Mouse (Mus musculus): ENCODE measurements around the gene Mtx2. TPM values are rescaled to one million over a fixed set of nuclear protein-coding genes. Genes with fewer than 3 reads are reported as not detected.

Mtx2 gene
- polyA plus RNA-seq, 1 experiment from 2014 or later = 76.7 TPM

DNA sequence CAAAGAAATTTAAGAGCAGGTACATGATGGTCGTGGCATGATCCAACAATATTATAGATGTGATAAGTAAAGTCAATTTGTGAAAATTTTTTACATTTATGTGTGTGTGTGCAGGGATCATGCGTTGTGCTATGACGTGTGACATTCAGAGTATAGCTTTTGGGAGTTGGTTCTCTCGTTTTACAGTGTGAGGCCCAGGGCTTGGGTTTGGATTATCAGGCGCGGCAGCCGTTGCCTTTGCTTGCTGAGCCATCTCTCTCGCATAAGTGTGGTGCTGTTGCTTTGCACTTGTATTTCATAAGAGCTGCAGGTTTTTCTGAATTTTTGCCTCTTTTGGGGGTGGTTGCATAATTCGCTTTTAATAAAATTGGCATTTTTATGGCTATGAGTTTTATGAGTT is 48.4 kb downstream of the Mtx2 start:
- Histone ChIP-seq H3K9ac (ENCODE audit: low read length) (no peak overlapping the region), H3K9me3 (ENCODE audit: control insufficient read depth, low read length) (no peaks in the 10 kb centered on the region), H3K4me2 (replicated peaks; ENCODE audit: low read depth) (no peak overlapping the region), H3K36me3 (ENCODE audit: control insufficient read depth, insufficient read depth, low read length) (no peaks in the 10 kb centered on the region; the same call in 1 of the 2 replicates), H3K4me3 (ENCODE audit: low read depth, low read length) (no peak overlapping the region), H3K27ac (replicated peaks) (no peak overlapping the region), H3K4me1 (replicated peaks; ENCODE audit: control insufficient read depth, insufficient read depth) (no peaks in the 10 kb centered on the region), H3K27me3 (ENCODE audit: control insufficient read depth, insufficient read depth, low read length) (no peaks in the 10 kb centered on the region)
- WGBS = 88% methylated on average over 9 of the region's 9 CpGs
- TF ChIP-seq EP300 (optimal IDR thresholded peaks at IDR 0.05) = no peak
- TF ChIP-seq CTCF (IDR thresholded peaks at IDR 0.05; ENCODE audit: low read depth) = no peak
- no peak for ATAC-seq (ENCODE audit: low FRiP score, low TSS enrichment)
- DNase-seq (ENCODE audit: low spot score) = no peak

DNA sequence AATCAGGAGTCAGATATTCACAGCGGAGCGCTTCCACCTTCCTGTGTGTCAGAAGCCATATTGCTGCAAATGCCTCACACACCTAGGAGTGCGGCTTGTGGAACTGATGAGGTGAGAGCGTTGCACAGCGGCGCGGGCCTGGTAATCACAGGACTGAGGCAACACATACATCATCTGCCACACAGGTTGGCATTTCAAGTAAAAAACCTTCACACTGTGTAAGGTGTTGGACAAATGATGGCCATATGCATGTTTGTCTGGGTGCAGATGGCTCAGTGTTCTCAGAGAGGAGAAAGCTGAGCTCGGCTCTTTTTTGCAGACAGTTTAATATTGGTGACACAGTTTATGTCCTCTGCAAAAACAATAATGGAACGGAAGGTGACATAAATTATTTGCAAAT is 58.8 kb downstream of the Mtx2 start:
- H3K27me3 ChIP-seq (ENCODE audit: control insufficient read depth, insufficient read depth, low read length) = no peaks in the 10 kb centered on the region
- H3K4me2 ChIP-seq (replicated peaks; ENCODE audit: low read depth) = no peak overlapping the region
- no peaks in the 10 kb centered on the region for H3K4me1 ChIP-seq (replicated peaks; ENCODE audit: control insufficient read depth, insufficient read depth)
- no peak overlapping the region for H3K4me3 ChIP-seq (ENCODE audit: low read depth, low read length)
- no peaks in the 10 kb centered on the region for H3K9me3 ChIP-seq (ENCODE audit: control insufficient read depth, low read length)
- DNase-seq (ENCODE audit: low spot score) (no peak), ATAC-seq (ENCODE audit: low FRiP score, low TSS enrichment) (no peak)
- H3K36me3 ChIP-seq (ENCODE audit: control insufficient read depth, insufficient read depth, low read length) = no peaks in the 10 kb centered on the region
- TF ChIP-seq EP300 (optimal IDR thresholded peaks at IDR 0.05) = no peak
- TF ChIP-seq CTCF (IDR thresholded peaks at IDR 0.05; ENCODE audit: low read depth) = no peak
- H3K9ac ChIP-seq (ENCODE audit: low read length) = no peak overlapping the region
- no peak overlapping the region for H3K27ac ChIP-seq (replicated peaks)
- WGBS = 92% methylated on average over 9 of the region's 9 CpGs

DNA sequence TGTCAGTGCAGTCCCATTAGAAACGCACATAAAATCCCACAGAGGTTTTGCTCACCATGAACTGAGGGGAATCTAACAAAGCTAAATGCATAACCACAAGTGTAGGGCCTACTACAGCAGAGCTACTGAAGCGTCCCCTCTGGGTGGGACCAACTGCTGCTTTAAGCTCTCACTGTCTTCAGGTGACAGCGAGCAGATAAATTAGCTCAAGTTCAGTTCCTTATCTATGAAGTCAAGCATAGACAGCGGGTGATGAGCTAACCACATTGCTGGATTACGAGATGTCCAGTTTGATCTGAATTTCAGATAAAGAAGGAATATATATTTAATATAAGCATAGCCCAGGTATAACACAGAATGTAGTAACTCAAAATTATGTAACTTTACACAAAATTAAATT is 66.3 kb downstream of the Mtx2 start:
- Histone ChIP-seq H3K27me3 (ENCODE audit: control insufficient read depth, insufficient read depth, low read length) (no peaks in the 10 kb centered on the region), H3K27ac (replicated peaks) (no peak overlapping the region), H3K36me3 (ENCODE audit: control insufficient read depth, insufficient read depth, low read length) (no peaks in the 10 kb centered on the region), H3K9me3 (ENCODE audit: control insufficient read depth, low read length) (no peaks in the 10 kb centered on the region), H3K4me2 (replicated peaks; ENCODE audit: low read depth) (no peak overlapping the region), H3K9ac (ENCODE audit: low read length) (no peak overlapping the region), H3K4me3 (ENCODE audit: low read depth, low read length) (no peak overlapping the region), H3K4me1 (replicated peaks; ENCODE audit: control insufficient read depth, insufficient read depth) (no peaks in the 10 kb centered on the region)
- 78% methylated on average over 5 of the region's 5 CpGs for WGBS
- TF ChIP-seq CTCF (IDR thresholded peaks at IDR 0.05; ENCODE audit: low read depth) (no peak), EP300 (optimal IDR thresholded peaks at IDR 0.05) (no peak)
- DNase-seq (ENCODE audit: low spot score) = no peak
- ATAC-seq (ENCODE audit: low FRiP score, low TSS enrichment) = no peak

DNA sequence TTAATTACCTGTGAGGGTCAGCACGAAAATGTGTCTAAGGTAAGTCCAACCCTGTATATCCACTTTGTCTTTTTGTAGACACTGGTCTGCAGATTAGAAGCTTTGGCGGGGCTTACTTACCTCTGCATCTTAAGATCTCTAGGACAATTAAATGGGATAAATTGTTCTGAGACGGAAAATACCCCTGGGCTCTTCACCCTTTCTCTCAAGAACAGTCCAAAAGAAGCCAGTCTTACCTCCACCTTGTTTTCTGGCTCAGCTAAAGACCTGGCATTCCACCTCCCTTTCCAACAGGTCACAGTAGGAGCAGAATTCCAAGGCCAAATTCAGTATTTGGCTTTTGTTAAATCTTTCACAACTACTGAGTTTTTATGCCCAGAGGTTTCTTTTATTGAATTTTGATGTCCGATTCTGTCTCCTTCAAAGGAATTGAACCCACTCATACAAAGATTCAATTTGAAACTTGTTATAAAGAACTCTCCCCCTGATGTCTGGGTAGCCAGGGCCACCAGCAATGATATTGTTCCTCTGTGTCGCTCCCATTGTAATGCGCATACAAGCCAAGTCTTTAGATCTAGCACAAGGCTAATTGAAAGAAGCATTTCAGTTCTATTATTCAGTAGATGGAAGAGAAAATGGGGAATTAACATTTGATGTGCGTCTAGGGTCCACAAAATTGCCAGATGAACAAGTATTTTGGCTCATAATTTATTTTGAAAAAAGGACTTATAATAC is 67.4 kb downstream of the Mtx2 start:
- ATAC-seq (ENCODE audit: low FRiP score, low TSS enrichment) = no peak
- Histone ChIP-seq H3K9ac (ENCODE audit: low read length) (no peak overlapping the region), H3K4me1 (replicated peaks; ENCODE audit: control insufficient read depth, insufficient read depth) (no peaks in the 10 kb centered on the region), H3K4me3 (ENCODE audit: low read depth, low read length) (no peak overlapping the region), H3K27me3 (ENCODE audit: control insufficient read depth, insufficient read depth, low read length) (no peaks in the 10 kb centered on the region), H3K4me2 (replicated peaks; ENCODE audit: low read depth) (no peak overlapping the region), H3K27ac (replicated peaks) (no peak overlapping the region), H3K36me3 (ENCODE audit: control insufficient read depth, insufficient read depth, low read length) (no peaks in the 10 kb centered on the region), H3K9me3 (ENCODE audit: control insufficient read depth, low read length) (no peaks in the 10 kb centered on the region)
- TF ChIP-seq CTCF (IDR thresholded peaks at IDR 0.05; ENCODE audit: low read depth) (no peak), EP300 (optimal IDR thresholded peaks at IDR 0.05) (no peak)
- DNase-seq (ENCODE audit: low spot score) = no peak
- 89% methylated on average over 7 of the region's 7 CpGs for WGBS

DNA sequence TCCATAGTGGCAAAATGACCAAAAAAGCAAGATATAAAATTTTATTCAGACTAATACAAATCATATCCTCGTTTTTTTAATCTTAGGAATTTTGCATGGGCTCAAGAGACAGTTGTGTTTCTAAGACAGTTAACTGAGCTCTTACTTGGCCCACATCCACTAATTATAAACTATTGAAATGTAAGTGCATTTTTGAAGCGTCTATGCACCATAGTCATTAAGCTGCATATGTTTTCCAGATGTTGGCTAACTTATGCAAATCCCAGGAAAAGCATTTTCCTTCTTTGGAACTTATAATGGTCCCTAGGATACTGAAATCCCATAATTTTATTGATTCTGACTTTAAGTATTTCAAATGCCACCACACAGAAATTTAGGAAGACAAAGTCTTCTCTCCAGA is 68.5 kb downstream of the Mtx2 start:
- Histone ChIP-seq H3K27me3 (ENCODE audit: control insufficient read depth, insufficient read depth, low read length) (no peaks in the 10 kb centered on the region), H3K27ac (replicated peaks) (no peak overlapping the region), H3K4me3 (ENCODE audit: low read depth, low read length) (no peak overlapping the region), H3K9me3 (ENCODE audit: control insufficient read depth, low read length) (no peaks in the 10 kb centered on the region), H3K9ac (ENCODE audit: low read length) (no peak overlapping the region), H3K4me1 (replicated peaks; ENCODE audit: control insufficient read depth, insufficient read depth) (no peaks in the 10 kb centered on the region), H3K36me3 (ENCODE audit: control insufficient read depth, insufficient read depth, low read length) (no peaks in the 10 kb centered on the region), H3K4me2 (replicated peaks; ENCODE audit: low read depth) (no peak overlapping the region)
- 41% methylated on average over 2 of the region's 2 CpGs for whole genome bisulfite sequencing
- no peak for DNase-seq (ENCODE audit: low spot score)
- no peak for TF ChIP-seq EP300 (optimal IDR thresholded peaks at IDR 0.05)
- no peak for TF ChIP-seq CTCF (IDR thresholded peaks at IDR 0.05; ENCODE audit: low read depth)
- ATAC-seq (ENCODE audit: low FRiP score, low TSS enrichment) = no peak

DNA sequence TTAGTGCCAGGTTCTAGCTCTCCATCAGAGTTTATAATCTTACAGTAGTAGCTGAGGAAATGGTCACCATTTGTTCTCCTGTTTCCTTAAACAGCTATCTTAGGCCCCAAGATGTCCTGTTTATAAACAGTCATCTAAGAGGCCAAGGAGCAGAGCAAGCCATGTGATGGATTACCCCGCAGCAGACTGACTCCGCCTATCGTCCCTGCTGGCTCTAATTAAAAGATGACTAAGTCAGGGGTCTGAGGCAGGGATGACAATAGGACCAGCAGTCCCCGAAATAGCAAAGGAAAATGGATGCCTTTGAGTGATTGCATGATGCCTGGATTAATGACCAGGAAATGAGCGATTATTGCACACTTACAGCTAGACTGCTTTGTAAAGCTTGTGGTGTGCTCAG is 74.4 kb downstream of the Mtx2 start:
- no peaks in the 10 kb centered on the region for H3K4me1 ChIP-seq (replicated peaks; ENCODE audit: control insufficient read depth, insufficient read depth)
- no peaks in the 10 kb centered on the region for H3K36me3 ChIP-seq (ENCODE audit: control insufficient read depth, insufficient read depth, low read length)
- no peak overlapping the region for H3K27ac ChIP-seq (replicated peaks)
- 31% methylated on average over 5 of the region's 5 CpGs for WGBS
- TF ChIP-seq CTCF (IDR thresholded peaks at IDR 0.05; ENCODE audit: low read depth) (no peak), EP300 (optimal IDR thresholded peaks at IDR 0.05) (no peak)
- no peak overlapping the region for H3K4me2 ChIP-seq (replicated peaks; ENCODE audit: low read depth)
- H3K27me3 ChIP-seq (ENCODE audit: control insufficient read depth, insufficient read depth, low read length) = no peaks in the 10 kb centered on the region
- H3K4me3 ChIP-seq (ENCODE audit: low read depth, low read length) = no peak overlapping the region
- no peaks in the 10 kb centered on the region for H3K9me3 ChIP-seq (ENCODE audit: control insufficient read depth, low read length)
- DNase-seq (ENCODE audit: low spot score) (no peak), ATAC-seq (ENCODE audit: low FRiP score, low TSS enrichment) (no peak; the same call in 1 of the 2 replicates)
- no peak overlapping the region for H3K9ac ChIP-seq (ENCODE audit: low read length)
